Mouse (Mus musculus): ENCODE measurements around the gene Prpf4.

GRCm38 (mm10) chr4:62409615-62410014 is 1.0 kb downstream of the Prpf4 start:
- no peak for TF ChIP-seq HCFC1 (IDR thresholded peaks at IDR 0.05; ENCODE audit: borderline replicate concordance, insufficient read depth, low read length)
- TF ChIP-seq CHD2 (IDR thresholded peaks at IDR 0.05; ENCODE audit: low read depth, low read length) = no peak
